Mouse (Mus musculus) brown adipose tissue, adult 24 weeks (tissue): ENCODE data around the gene Polr3a. TPM values are rescaled to one million over a fixed set of nuclear protein-coding genes. Genes with fewer than 3 reads are reported as not detected.
"Not testable (repeated sequence)": the region's sequence is repeated elsewhere in the genome, so short reads cannot be mapped to it uniquely, and the experiment has no call there.

Experiments used
- H3K27ac ChIP-seq: fragments of 200-500 bp; replicated peaks from 2 replicates; pipeline ENCODE4 v1.5.1; 2012; ENCODE audit warnings: low read depth, mild to moderate bottlenecking, low read length
- H3K4me1 ChIP-seq: fragments of 200-500 bp; 2 replicates; pipeline ENCODE4 v1.6.1; 2012; ENCODE audit warnings: low read length, mixed read lengths; ENCODE audit not compliant: control insufficient read depth, insufficient read depth, insufficient read length
- H3K4me3 ChIP-seq: fragments of 200-500 bp; 2 replicates; pipeline ENCODE4 v1.5.1; 2012; ENCODE audit warnings: low read depth, mild to moderate bottlenecking, low read length, moderate library complexity; ENCODE audit not compliant: insufficient read depth
- polyA plus RNA-seq: library from polyadenylated mRNA; stranded (reverse); fragments of >200 nt; gene quantifications from 2 replicates; pipeline ENCODE4 v1.2.4, GENCODE M21; 2012; ENCODE audit not compliant: missing spikeins, insufficient read depth, insufficient read length

Gene Polr3a
- polyA plus RNA-seq, 1 experiment = 3.8 TPM

- H3K27ac ChIP-seq = no peak overlapping the region
- no peak overlapping the region for H3K4me3 ChIP-seq
Observed at GRCm38 (mm10) chr14:24500845-24501186, 14.0 kb upstream of the Polr3a start.

GRCm38 (mm10) chr14:24500091-24500844 is 13.4 kb upstream of the Polr3a start:
- H3K4me1 ChIP-seq = no peaks in the 10 kb centered on the region
- H3K27ac ChIP-seq = no peak overlapping the region
- no peak overlapping the region for H3K4me3 ChIP-seq

More at GRCm38 (mm10) chr14:24500845-24501186, 14.0 kb upstream of the Polr3a start:
- H3K4me1 ChIP-seq = no peaks in the 10 kb centered on the region

GRCm38 (mm10) chr14:24499478-24499877 is 12.6 kb upstream of the Polr3a start:
- Histone ChIP-seq H3K4me3 (no peak overlapping the region), H3K4me1 (no peaks in the 10 kb centered on the region)

GRCm38 (mm10) chr14:24498561-24499255 is 11.8 kb upstream of the Polr3a start:
- Histone ChIP-seq H3K27ac (no peak overlapping the region), H3K4me1 (no peaks in the 10 kb centered on the region), H3K4me3 (no peak overlapping the region)

More at GRCm38 (mm10) chr14:24499478-24499877, 12.6 kb upstream of the Polr3a start:
- H3K27ac ChIP-seq = no peak overlapping the region

GRCm38 (mm10) chr14:24497443-24497842 is 10.6 kb upstream of the Polr3a start:
- H3K4me3 ChIP-seq = no peak overlapping the region
- H3K4me1 ChIP-seq = no peaks in the 10 kb centered on the region
- H3K27ac ChIP-seq = no peak overlapping the region

- Histone ChIP-seq H3K4me1 (no peaks in the 10 kb centered on the region), H3K27ac (no peak overlapping the region), H3K4me3 (no peak overlapping the region)
Observed at GRCm38 (mm10) chr14:24496507-24496906, 9.6 kb upstream of the Polr3a start.

GRCm38 (mm10) chr14:24493256-24493655 is 6.4 kb upstream of the Polr3a start:
- Histone ChIP-seq H3K4me1 (no peaks in the 10 kb centered on the region), H3K4me3 (no peak overlapping the region), H3K27ac (no peak overlapping the region)

GRCm38 (mm10) chr14:24491266-24491981 is 4.6 kb upstream of the Polr3a start:
- Histone ChIP-seq H3K27ac (no peak overlapping the region), H3K4me1 (no peaks in the 10 kb centered on the region), H3K4me3 (peak overlapping the region; percentile 74)

GRCm38 (mm10) chr14:24490468-24491265 is 3.8 kb upstream of the Polr3a start:
- H3K27ac ChIP-seq = peak overlapping the region; percentile 22; the same call in 1 of the 2 replicates
- peak overlapping the region; percentile 74 for H3K4me3 ChIP-seq
- H3K4me1 ChIP-seq = peaks cover 5% of the 10 kb centered on the region; the same call in 1 of the 2 replicates

- not testable (repeated sequence) for H3K4me3 ChIP-seq, H3K27ac ChIP-seq, H3K4me1 ChIP-seq
Observed at GRCm38 (mm10) chr14:24489772-24490171, 2.9 kb upstream of the Polr3a start.

GRCm38 (mm10) chr14:24486241-24486767 is 554 bp downstream of the Polr3a start:
- H3K4me1 ChIP-seq = peaks cover 8% of the 10 kb centered on the region
- H3K27ac ChIP-seq = 0 out of 2 replicates have a peak overlapping the region, but pooled peaks have one; percentile 48
- H3K4me3 ChIP-seq = peak overlapping the region; percentile 89

GRCm38 (mm10) chr14:24468806-24469205 is 18.1 kb downstream of the Polr3a start:
- Histone ChIP-seq H3K4me3 (no peak overlapping the region), H3K4me1 (no peaks in the 10 kb centered on the region), H3K27ac (no peak overlapping the region)

GRCm38 (mm10) chr14:24458191-24458590 is 28.7 kb downstream of the Polr3a start:
- Histone ChIP-seq H3K4me3 (no peak overlapping the region), H3K4me1 (no peaks in the 10 kb centered on the region), H3K27ac (no peak overlapping the region)

- H3K27ac ChIP-seq, H3K4me1 ChIP-seq, H3K4me3 ChIP-seq: not testable (repeated sequence)
Observed at GRCm38 (mm10) chr14:24443529-24443928, 43.3 kb downstream of the Polr3a start.
